Mouse (Mus musculus): Measurements from ENCODE around the gene Blm. TPM values are rescaled to one million over a fixed set of nuclear protein-coding genes. Genes with fewer than 3 reads are reported as not detected.

The Blm gene
- polyA plus RNA-seq, 1 experiment from 2014 or later: 18.5 TPM

DNA sequence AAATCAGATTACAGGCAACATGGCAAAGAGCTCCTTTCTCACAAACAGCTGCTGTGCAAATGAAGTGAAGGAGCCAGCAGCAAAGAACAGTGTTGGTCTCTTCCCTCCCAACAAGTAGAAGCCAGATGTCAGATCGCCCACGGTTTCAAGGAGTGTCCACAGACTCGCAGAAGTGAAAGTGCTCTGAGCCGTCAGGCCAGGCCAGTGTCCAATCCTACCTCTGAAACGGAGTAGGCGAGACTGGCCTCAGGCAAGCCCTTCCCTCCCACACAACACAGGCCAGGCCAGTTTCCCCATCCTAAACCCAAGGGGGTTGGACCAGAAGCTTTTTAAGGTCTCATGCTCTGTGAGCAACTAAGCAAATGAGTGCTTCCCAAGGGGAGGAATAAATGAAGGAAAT, 77.7 kb downstream of the Blm start:
- peaks cover 13% of the 10 kb centered on the region; the same call in 1 of the 2 replicates for H3K36me3 ChIP-seq
- 52% methylated on average over 6 of the region's 6 CpGs for WGBS
- H3K4me3 ChIP-seq (replicated peaks): no peak overlapping the region
- no peak overlapping the region for H3K4me2 ChIP-seq
- no peak overlapping the region for H3K9ac ChIP-seq
- H3K27me3 ChIP-seq (replicated peaks): no peaks in the 10 kb centered on the region
- no peaks in the 10 kb centered on the region for H3K9me3 ChIP-seq
- 0 out of 2 replicates have a peak, but pooled peaks cover 4% of the 10 kb centered on the region for H3K4me1 ChIP-seq
- no peak for ATAC-seq (ENCODE audit: insufficient read depth, low FRiP score, low read depth)
- H3K27ac ChIP-seq: peak overlapping the region; percentile 2; the same call in 1 of the 2 replicates

DNA sequence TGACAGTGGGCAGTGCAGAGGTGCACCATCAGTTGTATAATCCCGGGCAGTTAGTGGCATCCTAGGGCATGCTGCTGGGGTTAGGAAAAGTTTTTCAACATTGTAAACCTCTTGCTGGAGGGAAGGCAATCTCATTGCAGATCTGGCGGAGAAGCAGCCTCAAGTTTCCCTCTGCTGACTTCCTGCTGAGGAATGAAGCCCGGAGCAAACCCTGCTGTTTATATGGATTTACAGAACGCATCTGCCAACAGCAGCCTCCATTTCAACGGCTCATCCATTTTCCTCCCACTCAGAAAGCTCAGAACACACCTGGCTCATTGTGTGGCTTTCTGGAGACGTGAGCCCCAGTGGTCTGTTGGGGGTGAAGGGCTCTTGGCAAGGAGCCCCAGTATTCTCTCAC, 78.6 kb downstream of the Blm start:
- WGBS: 60% methylated on average over 6 of the region's 6 CpGs
- H3K9ac ChIP-seq: no peak overlapping the region
- ATAC-seq (ENCODE audit: insufficient read depth, low FRiP score, low read depth): no peak
- no peak overlapping the region for H3K4me3 ChIP-seq (replicated peaks)
- H3K9me3 ChIP-seq: no peaks in the 10 kb centered on the region
- H3K27ac ChIP-seq: no peak overlapping the region
- H3K4me1 ChIP-seq: 0 out of 2 replicates have a peak, but pooled peaks cover 4% of the 10 kb centered on the region
- H3K36me3 ChIP-seq: peaks cover 13% of the 10 kb centered on the region; the same call in 1 of the 2 replicates
- H3K4me2 ChIP-seq: no peak overlapping the region
- no peaks in the 10 kb centered on the region for H3K27me3 ChIP-seq (replicated peaks)

GRCm38 (mm10) chr7:80455505-80456160, 79.3 kb downstream of the Blm start:
- H3K9ac ChIP-seq: no peak overlapping the region
- no peaks in the 10 kb centered on the region for H3K27me3 ChIP-seq (replicated peaks)
- no peak overlapping the region for H3K27ac ChIP-seq
- no peak overlapping the region for H3K4me2 ChIP-seq
- 60% methylated on average over 4 of the region's 4 CpGs for WGBS
- H3K36me3 ChIP-seq: peaks cover 10% of the 10 kb centered on the region; the same call in 1 of the 2 replicates
- ATAC-seq (ENCODE audit: insufficient read depth, low FRiP score, low read depth): no peak
- H3K4me3 ChIP-seq (replicated peaks): no peak overlapping the region
- no peaks in the 10 kb centered on the region for H3K9me3 ChIP-seq
- 0 out of 2 replicates have a peak, but pooled peaks cover 4% of the 10 kb centered on the region for H3K4me1 ChIP-seq

- Histone ChIP-seq H3K4me3 (replicated peaks) (no peak overlapping the region), H3K36me3 (0 out of 2 replicates have a peak, but pooled peaks cover 3% of the 10 kb centered on the region), H3K27me3 (replicated peaks) (no peaks in the 10 kb centered on the region), H3K9me3 (no peaks in the 10 kb centered on the region), H3K27ac (no peak overlapping the region), H3K9ac (no peak overlapping the region), H3K4me2 (no peak overlapping the region), H3K4me1 (0 out of 2 replicates have a peak, but pooled peaks cover 4% of the 10 kb centered on the region)
- no peak for ATAC-seq (ENCODE audit: insufficient read depth, low FRiP score, low read depth)
- 67% methylated on average over 2 of the region's 2 CpGs for WGBS
Measured at GRCm38 (mm10) chr7:80454786-80455185, 80.1 kb downstream of the Blm start.

DNA sequence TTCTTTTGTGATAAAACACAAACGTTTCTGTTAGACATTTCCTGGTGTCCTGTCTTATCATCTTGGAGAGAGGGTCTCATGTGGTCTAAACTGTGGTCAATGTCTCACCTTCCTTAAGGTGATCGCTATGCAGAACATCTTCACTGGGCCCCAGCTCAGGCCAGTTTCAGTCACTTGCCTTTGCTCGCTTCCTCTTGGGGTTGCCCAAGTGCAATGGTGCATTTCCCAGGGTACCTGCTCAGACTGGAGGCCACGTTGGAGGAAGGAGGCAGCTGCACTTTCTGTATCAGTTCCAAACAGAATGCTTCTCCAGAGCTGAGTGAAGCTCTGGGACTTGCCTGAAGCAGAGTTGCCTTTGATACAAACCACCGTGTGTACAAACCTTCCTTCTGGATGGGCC, 80.9 kb downstream of the Blm start:
- 91% methylated on average over 5 of the region's 5 CpGs for WGBS
- Histone ChIP-seq H3K9ac (no peak overlapping the region), H3K27me3 (replicated peaks) (no peaks in the 10 kb centered on the region), H3K4me1 (0 out of 2 replicates have a peak, but pooled peaks cover 4% of the 10 kb centered on the region), H3K36me3 (no peaks in the 10 kb centered on the region), H3K27ac (no peak overlapping the region), H3K4me2 (no peak overlapping the region), H3K4me3 (replicated peaks) (no peak overlapping the region), H3K9me3 (no peaks in the 10 kb centered on the region)
- ATAC-seq (ENCODE audit: insufficient read depth, low FRiP score, low read depth): no peak

- WGBS: 87% methylated on average over 3 of the region's 3 CpGs
- no peak for ATAC-seq (ENCODE audit: insufficient read depth, low FRiP score, low read depth)
- H3K9ac ChIP-seq: no peak overlapping the region
- 0 out of 2 replicates have a peak, but pooled peaks cover 2% of the 10 kb centered on the region for H3K4me1 ChIP-seq
- H3K27me3 ChIP-seq (replicated peaks): no peaks in the 10 kb centered on the region
- H3K36me3 ChIP-seq: no peaks in the 10 kb centered on the region
- no peak overlapping the region for H3K4me3 ChIP-seq (replicated peaks)
- H3K4me2 ChIP-seq: no peak overlapping the region
- no peak overlapping the region for H3K27ac ChIP-seq
- no peaks in the 10 kb centered on the region for H3K9me3 ChIP-seq
Measured at GRCm38 (mm10) chr7:80453121-80453520, 81.8 kb downstream of the Blm start.

- no peaks in the 10 kb centered on the region for H3K36me3 ChIP-seq
- peak overlapping the region; percentile 21; the same call in 1 of the 2 replicates for H3K27ac ChIP-seq
- no peak overlapping the region for H3K9ac ChIP-seq
- 0 out of 2 replicates have a peak, but pooled peaks have one; percentile 3 for ATAC-seq (ENCODE audit: insufficient read depth, low FRiP score, low read depth)
- 87% methylated on average over 5 of the region's 5 CpGs for WGBS
- no peaks in the 10 kb centered on the region for H3K9me3 ChIP-seq
- H3K4me2 ChIP-seq: no peak overlapping the region
- no peaks in the 10 kb centered on the region for H3K27me3 ChIP-seq (replicated peaks)
- H3K4me3 ChIP-seq (replicated peaks): no peak overlapping the region
- H3K4me1 ChIP-seq: no peaks in the 10 kb centered on the region
Measured at GRCm38 (mm10) chr7:80452241-80452640, 82.7 kb downstream of the Blm start.

DNA sequence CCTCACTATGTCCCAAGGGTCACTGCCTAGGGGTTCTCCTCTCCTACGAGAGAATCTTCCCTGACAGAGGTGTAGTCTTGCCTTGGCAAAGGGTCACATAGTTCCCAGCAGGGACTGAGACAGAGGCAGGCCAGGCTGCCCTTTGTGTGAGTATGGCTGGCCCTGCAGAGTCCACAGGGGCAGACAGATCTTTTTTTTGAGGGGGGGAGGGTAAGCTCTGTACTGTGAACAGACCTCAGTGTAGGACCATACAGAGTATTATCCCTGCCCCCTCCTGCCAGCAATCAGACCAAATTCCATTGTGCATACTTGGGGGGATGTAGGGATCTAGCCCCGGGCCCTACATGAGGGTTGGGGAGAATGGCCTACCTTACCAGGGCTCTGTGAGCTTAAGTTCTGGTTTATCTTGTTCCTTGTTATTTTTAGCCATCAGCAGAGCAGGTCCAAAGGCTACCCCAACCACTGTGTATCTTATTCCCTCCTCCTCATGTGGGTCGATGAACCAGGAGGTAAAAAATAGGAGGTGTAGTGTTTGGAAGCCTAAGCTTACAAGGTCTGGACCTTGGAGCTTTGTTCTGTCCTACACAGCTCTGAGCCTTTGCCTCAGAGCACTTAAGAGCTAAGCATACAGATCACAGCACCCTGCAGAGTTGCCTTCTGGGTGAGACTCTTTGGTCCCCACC, 83.2 kb downstream of the Blm start:
- Histone ChIP-seq H3K9me3 (no peaks in the 10 kb centered on the region), H3K27ac (peak overlapping the region; percentile 21; the same call in 1 of the 2 replicates), H3K4me2 (no peak overlapping the region), H3K27me3 (replicated peaks) (no peaks in the 10 kb centered on the region), H3K36me3 (no peaks in the 10 kb centered on the region), H3K4me1 (no peaks in the 10 kb centered on the region), H3K9ac (no peak overlapping the region), H3K4me3 (replicated peaks) (no peak overlapping the region)
- peak; percentile 57; the same call in 1 of the 2 replicates for ATAC-seq (ENCODE audit: insufficient read depth, low FRiP score, low read depth)
- whole genome bisulfite sequencing: 68% methylated on average over 3 of the region's 3 CpGs

GRCm38 (mm10) chr7:80450354-80450753, 84.6 kb downstream of the Blm start:
- Histone ChIP-seq H3K27me3 (replicated peaks) (no peaks in the 10 kb centered on the region), H3K9me3 (no peaks in the 10 kb centered on the region), H3K36me3 (no peaks in the 10 kb centered on the region), H3K27ac (no peak overlapping the region), H3K4me2 (no peak overlapping the region), H3K4me3 (replicated peaks) (no peak overlapping the region), H3K4me1 (peaks cover 6% of the 10 kb centered on the region; the same call in 1 of the 2 replicates), H3K9ac (no peak overlapping the region)
- no peak for ATAC-seq (ENCODE audit: insufficient read depth, low FRiP score, low read depth)
- WGBS: 73% methylated on average over 4 of the region's 4 CpGs

DNA sequence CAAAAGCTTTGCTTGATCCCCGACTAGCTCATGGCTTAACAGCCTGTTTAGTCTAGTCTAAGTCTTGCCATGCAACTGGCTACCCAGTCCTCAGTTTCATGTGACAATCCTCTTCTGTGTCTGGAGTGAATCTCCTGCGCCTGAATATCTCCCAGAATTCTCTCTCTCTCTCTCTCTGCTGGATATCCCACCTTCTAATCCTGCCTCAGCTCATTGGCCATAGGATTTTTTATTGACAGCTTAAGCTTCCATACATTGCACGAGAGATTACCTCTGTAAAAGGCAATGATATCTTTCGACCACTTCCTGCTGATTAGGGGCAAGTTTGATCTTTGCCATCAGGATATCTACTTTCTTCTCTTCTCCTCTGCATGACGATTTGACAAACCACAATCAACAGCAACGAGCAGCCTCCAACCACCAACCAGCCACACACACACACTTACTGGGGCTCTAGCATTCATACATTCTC, 85.3 kb downstream of the Blm start:
- Histone ChIP-seq H3K4me2 (no peak overlapping the region), H3K36me3 (no peaks in the 10 kb centered on the region), H3K27ac (no peak overlapping the region), H3K4me1 (peaks cover 9% of the 10 kb centered on the region; the same call in 1 of the 2 replicates), H3K4me3 (replicated peaks) (no peak overlapping the region), H3K9me3 (no peaks in the 10 kb centered on the region), H3K9ac (no peak overlapping the region), H3K27me3 (replicated peaks) (no peaks in the 10 kb centered on the region)
- ATAC-seq (ENCODE audit: insufficient read depth, low FRiP score, low read depth): no peak
- 54% methylated on average over 6 of the region's 6 CpGs for WGBS

DNA sequence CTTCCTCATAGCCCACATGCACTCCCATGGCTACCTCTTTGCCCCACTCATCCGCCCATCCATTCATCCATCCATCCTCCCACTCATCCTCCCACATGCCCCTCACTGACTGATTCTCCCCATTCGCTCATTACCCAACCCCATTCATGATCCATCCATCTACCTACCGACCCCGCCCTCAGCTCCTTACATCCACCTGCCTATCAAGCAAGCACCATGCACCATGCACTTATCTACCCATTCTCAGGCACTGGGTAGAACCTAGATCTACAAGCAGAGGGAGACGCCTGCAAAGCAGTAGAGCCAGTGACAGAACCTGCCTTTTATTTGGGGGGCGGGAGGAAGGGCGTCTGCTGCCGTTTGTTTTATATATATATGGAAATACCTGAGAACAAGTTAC, 87.6 kb downstream of the Blm start:
- Histone ChIP-seq H3K4me1 (peaks cover 18% of the 10 kb centered on the region; the same call in 1 of the 2 replicates), H3K9me3 (no peaks in the 10 kb centered on the region), H3K27me3 (replicated peaks) (no peaks in the 10 kb centered on the region), H3K27ac (no peak overlapping the region), H3K36me3 (no peaks in the 10 kb centered on the region), H3K9ac (no peak overlapping the region), H3K4me2 (no peak overlapping the region), H3K4me3 (replicated peaks) (no peak overlapping the region)
- ATAC-seq (ENCODE audit: insufficient read depth, low FRiP score, low read depth): no peak
- WGBS: 92% methylated on average over 8 of the region's 8 CpGs
